Mouse (Mus musculus) urinary bladder, adult 18-20 months (tissue): ENCODE measurements around the gene Hivep2.

Experiments
- DNase-seq, 2 experiments: peaks; one replicate each; pipeline ENCODE4 v3.0.0; 2022; ENCODE audit warnings: low spot score in 2 of 2, mixed read lengths in 2 of 2

Gene Hivep2

DNA sequence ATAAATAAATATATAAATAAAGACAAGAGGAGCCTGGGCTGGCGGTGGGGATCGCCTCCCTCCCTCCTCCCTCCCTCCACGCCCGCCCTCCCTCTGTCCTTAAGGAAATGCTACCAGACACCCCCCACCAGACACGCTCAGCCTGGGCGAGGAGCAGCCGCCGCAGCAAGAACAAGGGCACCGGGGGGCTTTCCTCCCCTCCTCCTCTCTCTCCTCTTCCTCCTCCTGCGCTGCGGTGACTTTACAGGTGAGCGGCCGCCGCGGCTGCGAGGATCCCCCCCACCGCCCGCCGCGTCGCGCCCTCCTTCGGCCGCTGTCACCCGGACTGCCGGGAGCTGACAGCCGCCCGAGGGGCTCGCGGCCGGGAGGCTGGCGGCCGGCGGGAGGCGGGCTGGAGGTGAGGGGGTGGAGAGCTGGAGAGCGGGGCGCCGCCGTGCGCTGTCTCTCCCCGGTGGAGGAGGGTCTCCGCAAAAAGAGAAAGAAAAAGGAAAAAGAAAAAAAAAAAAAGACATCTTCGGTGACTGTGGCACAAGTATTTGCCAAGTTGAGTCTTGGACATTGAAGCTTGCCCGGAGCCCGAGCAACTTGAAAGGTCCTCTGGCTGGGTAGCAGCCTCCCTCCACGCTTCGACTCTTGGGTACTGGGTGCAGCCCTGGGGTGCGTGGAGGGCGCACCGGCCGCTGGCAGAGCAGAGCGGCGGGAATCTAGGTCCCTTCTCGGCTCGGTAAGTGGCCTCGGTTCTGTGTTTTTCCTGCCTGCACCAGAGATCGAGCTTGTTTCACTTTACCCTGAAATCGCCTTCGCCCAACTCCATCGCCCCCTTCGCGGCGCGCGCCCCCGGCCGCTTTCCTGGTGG, at the start of gene Hivep2:
TSS of gene Hivep2 (plus strand) at position 102 of the 856 bp plus-strand sequence.
- peak; percentile 14 to 59 for DNase-seq

DNA sequence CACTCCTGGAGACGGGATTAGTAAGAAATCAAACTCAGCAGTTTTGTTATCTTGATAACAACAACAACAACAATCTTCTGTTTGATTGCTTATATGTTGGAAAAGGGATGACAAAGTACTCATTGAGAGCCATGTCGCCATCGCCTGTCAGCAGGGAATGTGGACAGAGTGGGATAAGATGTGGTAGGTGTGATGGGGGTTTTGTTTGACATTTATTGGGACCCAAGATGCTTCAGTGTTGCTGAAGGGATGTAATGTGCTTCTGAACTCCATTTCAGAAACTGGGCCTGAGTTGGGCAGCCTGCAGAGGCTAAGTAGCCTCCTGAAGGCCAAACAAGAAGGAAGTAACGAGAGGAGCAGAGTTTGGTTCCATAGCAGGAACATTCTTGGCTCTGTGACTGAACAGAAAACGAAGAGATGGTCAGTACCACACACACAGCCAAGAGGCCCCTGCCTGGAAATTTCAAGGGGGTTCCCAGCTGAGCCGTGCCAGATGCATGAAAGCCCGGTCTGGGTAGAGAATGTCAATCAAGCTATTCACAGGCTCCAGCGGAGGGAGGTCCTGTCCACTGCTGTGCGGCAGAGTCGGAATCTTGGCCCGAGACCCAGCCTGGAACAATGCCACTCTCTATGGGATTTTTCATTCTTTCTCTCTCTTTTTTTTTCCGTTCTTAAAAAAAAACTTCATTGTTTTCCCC, 49.1 kb upstream of the Hivep2 start:
- no peak for DNase-seq

DNA sequence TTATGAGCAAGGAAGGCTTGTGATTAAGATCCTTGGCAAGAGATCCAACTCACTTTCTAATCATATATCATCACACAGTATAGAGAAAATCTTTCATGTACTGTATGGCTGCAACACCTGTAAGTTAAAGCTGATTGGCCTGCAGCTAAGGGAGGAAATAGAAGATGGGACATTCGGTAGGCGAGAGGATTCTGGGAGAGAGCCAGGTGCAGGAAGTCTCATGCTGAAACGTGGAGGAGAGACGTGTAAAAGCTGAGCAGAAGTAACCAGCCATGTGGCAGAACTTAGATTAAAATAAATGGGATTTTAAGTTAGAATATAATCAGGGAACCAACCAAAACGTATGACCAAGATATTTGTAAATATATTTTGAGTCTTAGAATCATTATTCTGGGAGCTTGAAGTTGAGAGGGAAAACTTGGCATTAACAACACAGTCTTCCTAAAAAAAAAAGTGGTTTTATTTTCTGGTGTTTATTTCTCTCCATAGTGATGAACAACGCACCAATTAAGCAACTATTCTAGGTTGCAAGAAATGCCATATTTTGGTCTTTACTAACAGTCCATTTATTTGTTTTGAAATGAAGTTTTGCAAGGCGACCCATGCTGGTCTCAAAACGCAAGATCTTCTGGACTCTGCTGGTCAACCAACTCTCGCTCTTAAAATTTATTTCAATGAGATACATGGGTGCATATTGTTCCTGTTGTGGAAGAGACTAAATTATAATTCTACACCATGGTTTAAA, 44.1 kb upstream of the Hivep2 start:
- DNase-seq = no peak

DNA sequence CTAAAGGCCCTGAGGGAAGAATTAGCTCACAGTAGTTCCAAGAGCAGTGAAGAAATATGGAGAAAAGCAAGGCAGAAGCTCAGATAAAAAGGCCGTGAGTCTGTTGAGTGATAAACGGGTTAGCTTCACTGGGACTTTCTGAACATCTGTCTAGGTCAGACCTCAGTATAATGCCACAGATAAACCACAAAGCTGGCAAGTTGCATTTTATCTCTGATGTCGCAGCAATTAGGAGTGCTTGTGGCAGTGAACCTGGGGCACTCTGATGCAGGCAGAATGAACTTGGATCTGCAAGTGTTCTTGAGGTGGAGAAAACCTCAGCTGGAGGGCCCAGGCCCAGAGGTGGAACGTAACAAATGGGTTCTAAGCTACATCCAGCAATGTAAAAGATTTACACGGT, 36.6 kb upstream of the Hivep2 start:
- no peak for DNase-seq

DNA sequence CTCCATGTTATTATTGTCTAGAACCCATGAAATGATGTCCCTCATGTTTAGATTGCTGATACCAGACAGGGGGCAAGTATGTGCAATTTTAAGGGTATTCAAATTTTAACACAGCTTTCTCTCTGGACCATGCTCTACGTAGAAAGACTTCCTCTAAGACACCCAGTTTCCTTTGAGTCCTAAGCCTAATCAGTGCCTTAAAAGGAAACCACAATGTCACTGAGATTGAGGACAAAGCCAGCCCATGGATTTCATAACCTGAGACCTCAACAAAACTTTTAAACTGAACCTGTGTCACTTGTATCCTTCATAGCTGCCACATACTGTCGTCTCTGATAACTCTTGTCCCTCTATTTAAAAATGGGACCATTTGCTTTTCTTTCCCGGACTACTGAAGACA, 33.7 kb upstream of the Hivep2 start:
- DNase-seq = no peak

DNA sequence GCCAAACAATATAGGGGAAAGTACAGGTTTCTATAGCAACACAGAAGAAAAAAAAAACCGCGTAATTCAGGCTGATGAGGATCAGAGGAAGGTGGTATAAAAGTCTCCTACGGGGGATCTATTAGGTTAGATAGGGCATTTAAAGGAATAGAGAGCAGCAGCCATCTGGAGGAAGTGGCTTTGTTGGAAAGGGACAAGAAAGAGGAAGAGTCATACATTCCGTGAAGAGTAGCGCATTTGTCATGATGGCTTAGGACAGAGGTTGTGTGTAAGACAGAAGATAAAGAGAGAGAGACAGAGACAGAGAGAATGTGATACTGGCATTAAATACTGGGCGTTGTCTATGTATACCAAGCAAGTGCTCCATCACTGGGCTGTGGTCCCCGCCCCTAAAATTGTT, 32.6 kb upstream of the Hivep2 start:
- no peak for DNase-seq

DNA sequence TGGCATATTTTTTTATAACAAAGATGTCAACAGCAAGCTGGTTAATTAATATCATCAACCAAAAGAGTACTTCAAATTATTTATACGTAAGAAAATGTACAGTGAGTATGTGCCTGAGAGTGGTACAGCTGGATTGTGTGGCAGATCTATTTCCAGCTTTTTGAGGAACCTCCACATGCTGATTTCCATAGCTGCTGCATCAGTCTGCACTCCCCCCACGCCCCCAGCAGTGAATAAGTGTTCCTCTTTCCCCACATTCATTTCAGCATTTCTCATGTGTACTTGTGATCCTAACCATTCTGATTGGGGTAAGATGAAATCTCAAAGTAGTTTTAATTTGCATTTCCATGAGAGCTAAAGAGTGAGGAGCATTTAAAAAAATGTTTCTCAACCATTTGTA, 30.2 kb upstream of the Hivep2 start:
- DNase-seq = no peak

DNA sequence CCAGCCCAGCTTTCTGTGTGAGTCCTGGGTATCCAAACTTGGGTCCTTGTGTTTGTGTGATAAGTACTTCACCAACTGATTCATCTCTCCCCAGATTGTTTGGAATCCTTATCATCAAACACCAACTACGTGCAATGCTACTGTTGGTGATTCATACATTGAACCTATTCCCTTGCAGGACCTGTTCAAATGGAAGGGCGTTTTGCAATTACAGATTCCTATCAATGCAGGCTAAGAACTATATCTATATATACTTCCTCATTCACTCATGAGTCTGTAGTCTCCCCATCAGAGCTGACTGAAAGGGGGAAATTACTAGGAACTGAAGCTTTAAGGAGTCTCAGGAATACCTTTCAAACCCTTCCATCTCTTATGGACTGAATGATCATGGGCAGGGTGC, 24.5 kb upstream of the Hivep2 start:
- no peak for DNase-seq

DNA sequence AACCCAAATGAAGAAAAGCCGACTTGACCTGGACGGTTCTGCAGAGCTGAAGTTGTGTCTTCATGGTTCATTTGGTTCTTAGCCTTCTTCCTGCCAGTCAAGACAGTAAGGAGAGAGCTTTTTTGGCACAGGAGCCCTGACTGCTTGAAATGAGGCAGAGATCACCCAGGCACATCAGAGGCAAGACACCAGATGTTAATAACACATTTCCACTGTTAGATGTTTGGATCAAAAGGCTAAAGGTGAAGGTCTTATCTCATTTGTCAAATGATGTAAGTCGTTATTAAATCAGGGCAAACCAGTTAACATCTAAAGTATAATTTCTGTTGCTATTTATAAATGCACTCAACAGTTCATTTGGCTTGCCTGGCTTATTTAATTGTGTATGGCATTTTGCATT, 22.2 kb upstream of the Hivep2 start:
- DNase-seq = no peak

DNA sequence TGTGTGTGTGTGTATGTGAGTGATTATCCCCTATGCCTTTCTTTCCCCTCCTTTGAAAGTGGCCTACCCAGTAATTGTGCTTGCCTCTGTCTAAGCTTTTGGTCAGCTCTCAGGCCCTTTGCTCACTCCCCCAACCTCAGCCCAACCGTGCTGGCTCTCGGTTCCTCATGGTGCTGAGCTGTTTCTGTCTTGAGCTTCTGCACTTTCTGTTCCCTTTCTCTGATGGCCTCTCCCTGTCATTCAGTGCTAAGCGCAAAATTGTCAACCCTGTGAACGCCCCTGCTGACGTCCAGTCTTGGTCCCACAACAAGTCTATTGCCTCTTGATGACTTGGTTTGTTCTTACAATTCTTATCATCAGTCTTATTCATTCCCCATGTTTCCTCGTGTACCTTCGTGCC, 19.4 kb upstream of the Hivep2 start:
- no peak for DNase-seq

DNA sequence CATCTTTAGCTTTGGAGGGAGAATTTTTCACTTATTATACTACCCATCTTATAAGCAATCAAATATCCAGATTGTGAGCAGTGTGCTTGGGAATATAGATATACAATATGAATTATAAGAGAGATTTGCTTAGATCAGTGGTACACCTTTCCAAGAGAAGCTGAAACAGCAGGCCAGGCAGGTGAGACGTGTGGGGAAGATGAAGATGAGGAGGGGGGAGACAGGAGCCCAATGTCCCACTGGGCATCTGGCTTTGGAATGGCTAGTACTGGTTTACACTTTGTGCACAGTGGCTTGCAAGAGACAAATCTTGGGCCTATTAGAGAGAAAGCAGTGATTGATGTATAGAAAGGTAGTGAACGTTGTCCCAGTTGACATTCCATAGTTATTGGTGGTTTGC, 2.9 kb upstream of the Hivep2 start:
- no peak for DNase-seq

DNA sequence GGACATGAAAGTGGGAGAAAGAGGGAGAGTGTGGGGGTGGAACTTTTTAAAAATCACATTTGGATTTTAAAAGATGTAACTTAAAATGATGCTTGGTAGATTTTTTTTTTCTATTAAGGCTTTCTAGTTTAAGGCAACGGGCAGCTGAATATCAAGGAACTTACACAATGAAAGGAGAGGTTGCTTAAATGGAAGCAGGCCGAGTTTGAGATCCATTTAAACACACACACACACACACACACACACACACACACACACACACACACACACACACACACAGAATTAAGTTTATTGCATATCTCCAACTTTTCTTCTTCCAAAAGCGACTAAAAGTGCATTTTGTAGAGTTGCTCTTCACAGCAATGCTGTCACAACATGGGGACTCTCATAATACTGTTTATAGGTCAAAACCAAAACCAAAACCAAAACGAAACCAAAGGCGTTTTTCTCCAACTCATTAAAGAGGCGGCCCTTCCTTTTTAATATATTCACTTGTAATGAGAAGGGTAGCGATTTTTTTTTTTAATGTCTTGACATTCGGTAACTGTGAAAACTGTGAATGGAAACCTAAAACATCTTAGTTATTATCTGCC, 1.9 kb upstream of the Hivep2 start:
- DNase-seq = no peak

DNA sequence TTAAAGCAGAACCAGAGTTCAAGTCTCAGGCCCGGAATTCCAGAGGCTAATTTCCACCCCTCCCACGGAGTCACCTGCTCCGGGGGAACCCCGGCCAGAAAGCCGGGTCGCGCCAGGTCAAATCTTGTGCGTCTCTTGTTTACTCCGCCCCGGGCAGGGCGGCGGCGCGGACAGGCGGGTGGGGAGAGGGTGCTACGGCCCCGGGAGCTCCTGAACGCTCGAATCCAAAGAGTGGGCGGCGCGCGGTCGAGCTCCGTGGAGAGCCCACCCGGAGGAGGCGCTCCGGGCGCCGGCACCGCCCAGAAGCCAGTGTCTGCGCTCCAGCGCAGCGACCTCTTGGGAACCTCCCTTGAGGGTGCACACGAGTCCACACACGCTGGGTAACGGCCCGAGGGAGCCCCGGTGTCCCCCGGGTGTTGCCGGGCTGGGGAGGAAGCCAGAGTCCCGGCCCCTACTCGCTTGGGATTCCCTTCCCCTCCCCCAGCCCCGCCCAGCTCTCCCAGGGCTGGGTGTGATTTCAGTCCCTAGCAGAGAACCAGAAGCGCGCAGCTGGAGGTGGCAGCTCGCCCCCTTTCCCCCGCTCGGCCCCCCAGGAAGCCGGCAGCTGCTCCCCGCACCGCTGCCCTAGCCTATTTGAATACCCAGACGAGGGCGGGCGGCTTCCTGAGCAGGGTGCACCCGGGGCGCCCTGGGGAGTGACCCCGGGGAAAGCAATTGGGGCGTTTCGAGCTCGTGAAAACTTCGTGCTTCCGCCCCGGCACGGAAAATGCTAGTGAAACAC, 1.2 kb upstream of the Hivep2 start:
- DNase-seq = peak; percentile 86 to 88

DNA sequence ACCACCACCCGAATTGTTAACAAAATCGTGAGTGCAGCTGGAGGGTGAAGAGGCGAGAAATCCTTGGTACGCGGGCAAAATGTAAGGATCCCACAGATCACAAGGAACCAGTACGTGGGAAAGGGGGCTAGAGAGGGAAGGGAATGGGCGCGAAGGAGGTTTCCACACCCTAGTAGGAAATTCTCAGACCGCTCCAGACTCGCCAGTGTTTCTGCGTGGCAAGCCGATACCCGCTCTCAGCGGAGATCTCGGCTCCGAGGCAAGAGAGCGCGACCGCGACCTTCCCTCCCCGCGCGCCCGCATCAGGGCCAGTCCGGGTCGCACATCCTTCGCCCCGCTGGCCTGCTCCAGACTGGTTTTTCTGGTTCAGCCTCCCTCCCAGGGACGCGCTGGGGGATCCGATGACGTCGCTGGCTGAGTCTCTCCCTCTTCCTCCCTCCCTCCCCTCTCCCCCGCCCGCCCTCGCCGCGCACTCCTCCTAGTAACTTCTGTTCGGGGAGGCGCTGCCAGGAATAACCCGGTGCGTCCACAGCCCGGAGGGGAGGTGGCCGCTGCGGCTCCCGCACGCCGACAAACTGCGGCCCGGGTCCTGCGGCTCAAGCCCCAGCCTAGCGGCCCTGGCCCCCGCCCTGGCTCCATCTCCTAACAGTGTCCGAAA, 430 bp upstream of the Hivep2 start:
- peak; percentile 81 to 91 for DNase-seq

DNA sequence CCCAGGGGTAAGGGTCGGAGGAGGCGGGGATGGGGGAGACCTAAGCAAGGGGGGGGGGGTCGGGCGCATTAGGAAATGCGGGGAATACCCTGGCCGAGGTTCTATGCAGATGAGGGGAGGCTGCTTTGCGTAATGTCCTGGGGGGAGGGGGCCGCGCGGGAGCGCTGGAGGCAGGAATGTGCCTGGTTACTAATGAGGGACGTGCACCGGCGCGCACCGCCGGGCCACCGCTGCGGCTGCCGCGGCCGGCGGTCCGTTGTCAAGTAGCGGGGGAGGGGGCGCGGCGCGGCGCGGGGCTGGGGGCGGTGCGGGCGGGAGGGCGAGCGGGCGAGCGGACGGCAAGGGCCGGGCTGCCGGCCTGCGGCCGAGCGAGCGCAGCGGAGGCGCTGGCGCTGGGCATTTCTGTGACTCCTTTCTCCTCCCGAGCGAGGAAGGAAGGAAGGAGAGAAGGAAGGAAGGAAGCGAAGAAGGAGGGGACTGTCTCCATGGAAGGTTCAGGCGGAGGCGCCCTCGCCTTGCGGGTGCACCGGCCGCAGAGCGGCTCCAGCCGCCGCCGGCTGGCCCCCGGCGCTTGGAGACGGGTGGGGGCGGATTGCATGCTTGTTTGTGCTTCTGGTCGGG, 1.1 kb downstream of the Hivep2 start:
- peak; percentile 61 to 73 for DNase-seq

DNA sequence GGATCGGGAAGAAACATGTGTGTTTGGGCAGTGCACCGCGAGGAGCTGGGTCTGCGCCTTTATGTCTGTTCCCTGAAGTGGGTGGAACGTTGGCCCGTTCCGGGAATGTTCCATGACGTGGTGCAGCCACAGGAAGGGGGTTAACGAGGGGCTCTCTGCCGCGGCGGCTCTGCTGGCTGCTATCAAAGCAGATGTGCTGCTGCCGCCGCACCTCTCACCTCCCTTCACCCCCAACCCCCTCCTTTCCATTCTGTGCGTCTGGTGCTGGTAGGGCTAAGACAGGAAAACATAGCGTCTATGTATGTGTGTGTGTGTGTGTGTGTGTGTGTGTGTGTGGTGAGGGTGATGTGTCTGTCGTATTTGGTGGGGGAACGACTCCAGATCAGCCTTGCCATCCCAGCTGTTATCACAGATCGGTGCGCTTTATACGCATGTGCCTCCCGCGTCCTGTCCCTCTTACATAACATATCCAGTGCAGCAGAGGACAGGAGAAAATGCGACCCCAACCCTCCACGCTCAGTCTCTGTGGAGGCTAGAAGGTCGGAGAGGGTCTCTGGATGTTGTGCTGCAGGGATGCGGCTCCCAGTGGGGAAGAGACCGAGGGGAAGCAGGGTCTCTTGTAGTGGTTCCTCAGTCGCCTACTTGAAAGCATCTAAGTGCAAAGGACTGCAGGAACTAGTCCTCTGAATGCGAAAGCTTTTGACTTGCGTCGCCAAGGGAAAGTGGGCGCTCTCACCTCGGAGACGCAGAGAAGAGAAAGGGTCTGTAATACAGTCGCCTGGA, 1.8 kb downstream of the Hivep2 start:
- DNase-seq = peak; percentile 57 to 77

DNA sequence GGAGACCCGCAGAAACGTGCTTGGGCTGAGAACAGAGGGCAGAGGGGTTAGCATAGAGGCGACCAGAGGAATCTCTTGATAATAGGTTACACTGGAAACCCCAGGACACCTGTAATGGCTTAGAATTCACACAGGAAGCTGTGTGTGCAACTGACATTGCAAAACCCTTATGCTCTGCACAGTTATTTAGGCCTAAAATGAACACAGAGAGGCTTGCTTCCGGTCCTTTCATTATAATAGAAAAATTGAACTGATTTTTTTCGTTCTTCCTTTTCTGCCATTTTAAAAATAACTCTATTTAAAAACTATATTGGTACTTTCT, 2.3 kb downstream of the Hivep2 start:
- DNase-seq = no peak

DNA sequence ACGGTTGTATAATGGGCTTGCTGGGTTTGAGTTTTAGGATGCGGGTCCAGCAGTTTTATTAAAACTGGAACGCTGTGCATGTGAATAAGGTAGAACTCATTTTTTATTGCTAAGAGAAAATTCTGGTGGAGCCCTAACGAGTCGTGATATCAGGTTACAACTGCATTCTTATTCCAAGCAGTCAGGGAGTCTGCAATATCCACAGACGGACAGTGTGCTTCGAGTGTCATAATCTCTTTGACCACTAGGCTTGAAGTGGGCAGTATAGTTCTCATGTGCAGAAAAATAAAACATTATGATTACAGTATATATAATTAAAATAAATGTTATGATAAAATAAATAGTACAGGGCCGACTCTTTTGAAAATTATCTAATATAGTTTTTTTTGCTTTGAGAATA, 3.1 kb downstream of the Hivep2 start:
- no peak for DNase-seq

DNA sequence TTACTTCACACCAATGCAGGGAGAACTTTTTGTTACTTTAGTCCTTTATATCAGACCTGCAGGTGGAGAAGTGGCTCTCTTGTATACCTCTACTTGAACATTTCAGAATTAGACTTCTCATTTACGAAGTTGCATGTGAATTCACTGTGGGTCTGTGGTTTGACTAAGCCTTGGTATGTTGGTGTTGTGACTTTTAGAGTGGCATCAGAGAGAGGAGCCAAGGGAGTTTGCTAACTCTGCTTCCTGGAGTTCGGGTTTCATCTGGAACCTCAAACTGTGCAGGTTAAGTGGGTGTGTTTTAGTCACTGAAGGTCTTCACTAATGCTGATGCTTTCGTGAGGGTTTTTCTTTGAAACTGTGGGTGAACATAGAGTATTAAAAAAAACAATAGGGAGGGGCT, 4.4 kb downstream of the Hivep2 start:
- no peak for DNase-seq

DNA sequence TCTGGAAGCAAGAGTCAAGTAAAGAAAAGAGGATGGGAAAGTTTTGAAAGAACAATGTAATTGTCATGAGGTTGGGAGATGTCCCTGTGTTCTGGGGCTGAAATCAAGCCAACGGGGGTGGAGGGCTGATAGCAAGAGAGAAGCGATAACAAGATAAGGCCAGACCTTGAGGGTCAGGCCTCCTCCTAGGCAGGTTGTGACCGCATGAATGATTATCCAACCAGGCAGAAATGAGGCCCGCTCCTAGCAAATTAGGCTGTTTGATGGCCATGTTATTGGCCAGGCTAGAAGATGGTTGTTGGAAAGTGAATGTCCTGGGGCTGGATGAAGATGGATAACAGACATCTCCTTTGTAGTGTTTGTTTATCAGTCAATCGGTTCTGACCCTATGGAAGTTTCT, 5.4 kb downstream of the Hivep2 start:
- DNase-seq = no peak
